Mouse (Mus musculus): ENCODE results near the gene Sh3pxd2b.
A peak's percentile ranks its signal among the peaks of the same experiment; 100 is the strongest.

Sh3pxd2b gene

GRCm38 (mm10) chr11:32425043-32425658, 77.5 kb downstream of the Sh3pxd2b start:
- DNase-seq (ENCODE audit: low read depth in 2 of 2, low spot score in 2 of 2) = no peak

- no peak for DNase-seq (ENCODE audit: low read depth in 2 of 2, low spot score in 2 of 2)
These were observed 79.9 kb downstream of the Sh3pxd2b start for GRCm38 (mm10) chr11:32427537-32427936.

DNA sequence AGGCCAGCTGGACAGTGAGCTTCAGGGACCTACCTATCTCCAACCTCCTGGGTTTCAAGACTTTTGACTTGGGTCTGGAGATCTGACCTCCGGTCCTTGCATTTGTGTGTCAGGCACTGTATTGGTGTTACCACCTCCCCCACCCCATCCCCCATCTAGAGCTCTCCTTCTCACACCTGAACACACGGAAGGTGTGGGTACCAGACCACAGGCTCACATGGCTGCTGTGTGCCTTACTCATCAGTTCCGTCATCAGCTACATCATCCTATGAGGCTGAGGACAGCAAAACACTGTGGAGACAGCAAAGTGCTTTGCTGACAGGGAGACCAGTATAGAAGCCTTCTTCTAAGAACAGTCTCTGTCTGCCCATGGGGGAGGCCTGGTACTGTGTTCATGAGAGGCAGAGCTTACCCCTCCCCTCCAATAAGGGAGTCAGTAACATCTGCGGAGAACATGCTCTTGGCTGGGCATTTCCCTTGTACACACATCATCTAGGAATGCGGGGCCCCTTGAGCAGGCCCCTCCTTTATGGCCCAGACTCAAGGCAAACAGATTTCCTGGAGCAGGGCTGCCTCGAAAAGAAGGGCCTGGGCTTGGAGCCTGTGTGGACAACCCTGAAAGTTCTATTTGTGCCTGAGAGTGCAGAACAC, 87.9 kb downstream of the Sh3pxd2b start:
- no peak for DNase-seq (ENCODE audit: low read depth in 2 of 2, low spot score in 2 of 2)

- no peak for DNase-seq (ENCODE audit: low read depth in 2 of 2, low spot score in 2 of 2)
These were observed 95.0 kb downstream of the Sh3pxd2b start for GRCm38 (mm10) chr11:32442576-32442975.

- DNase-seq (ENCODE audit: low read depth in 2 of 2, low spot score in 2 of 2) = no peak
These were observed 96.6 kb downstream of the Sh3pxd2b start for GRCm38 (mm10) chr11:32444266-32444665.

DNA sequence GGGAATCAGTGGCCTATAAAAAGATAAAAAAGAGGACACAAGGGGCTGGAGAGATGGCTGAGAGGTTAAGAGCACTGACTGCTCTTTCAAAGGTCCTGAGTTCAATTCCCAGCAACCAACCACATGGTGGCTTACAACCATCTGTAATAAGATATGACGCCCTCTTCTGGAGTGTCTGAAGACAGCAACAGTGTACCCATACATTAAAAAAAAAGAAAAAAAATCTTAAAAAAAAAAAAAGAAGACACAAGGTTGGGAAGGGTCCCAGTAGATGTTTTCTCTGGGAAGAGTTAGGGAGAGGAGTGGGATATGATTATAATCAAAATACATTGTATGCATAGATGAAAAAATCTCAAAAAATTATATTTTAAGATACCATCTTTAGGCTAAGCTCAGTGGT, 97.5 kb downstream of the Sh3pxd2b start:
- no peak for DNase-seq (ENCODE audit: low read depth in 2 of 2, low spot score in 2 of 2)

DNA sequence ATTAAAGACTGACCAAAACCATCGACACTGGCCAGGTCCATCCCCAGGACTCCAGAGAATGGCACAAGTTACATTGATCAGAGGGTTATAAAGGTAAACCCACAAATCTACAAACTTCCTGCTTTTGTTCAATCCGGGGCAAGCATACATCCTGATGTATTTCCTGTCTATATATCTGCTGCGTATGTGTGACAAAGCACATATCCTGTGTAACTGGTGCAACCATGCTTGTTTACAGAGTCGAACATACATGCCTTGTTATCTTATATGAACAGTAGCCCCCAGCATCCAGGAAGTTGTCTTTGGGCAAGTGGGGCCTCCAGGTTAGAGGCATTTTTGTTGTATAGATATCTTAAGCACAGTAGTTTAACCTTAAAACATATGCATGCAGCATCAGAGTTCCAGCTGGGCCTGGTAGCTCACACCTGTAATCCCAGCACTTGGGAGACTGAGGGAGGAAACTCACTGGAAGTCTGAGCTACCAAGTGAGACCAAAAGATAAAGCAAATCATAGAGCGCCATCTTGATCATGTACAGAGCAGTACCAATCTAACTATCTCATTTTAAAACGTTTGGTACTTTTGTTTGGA, 98.1 kb downstream of the Sh3pxd2b start:
- peak in 1 of 2 experiments; percentile 12 for DNase-seq (ENCODE audit: low read depth in 2 of 2, low spot score in 2 of 2)

DNA sequence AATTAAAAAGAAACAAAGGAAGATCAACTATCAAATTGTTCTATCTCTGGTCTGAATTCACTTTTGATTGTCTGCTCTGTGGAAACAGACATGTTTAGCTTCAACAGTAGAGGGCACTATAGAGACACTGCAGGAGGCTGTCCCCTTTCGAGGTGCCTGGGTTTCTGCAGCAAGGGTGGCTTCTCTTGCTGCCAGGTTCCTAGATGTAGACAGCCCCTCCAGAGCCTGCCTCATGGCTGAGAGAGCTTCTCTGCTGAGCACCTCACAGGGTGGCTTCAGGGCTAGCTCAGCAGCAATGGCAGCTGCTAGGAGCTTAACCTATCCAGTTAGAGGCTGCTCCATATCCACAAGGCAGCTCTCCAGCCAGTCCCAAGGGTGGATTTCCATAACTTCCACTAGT, 102.6 kb downstream of the Sh3pxd2b start:
- DNase-seq (ENCODE audit: low read depth in 2 of 2, low spot score in 2 of 2) = peak; percentile 42 to 64

- DNase-seq (ENCODE audit: low read depth in 2 of 2, low spot score in 2 of 2) = no peak
These were observed 103.7 kb downstream of the Sh3pxd2b start for GRCm38 (mm10) chr11:32451306-32451705.

DNA sequence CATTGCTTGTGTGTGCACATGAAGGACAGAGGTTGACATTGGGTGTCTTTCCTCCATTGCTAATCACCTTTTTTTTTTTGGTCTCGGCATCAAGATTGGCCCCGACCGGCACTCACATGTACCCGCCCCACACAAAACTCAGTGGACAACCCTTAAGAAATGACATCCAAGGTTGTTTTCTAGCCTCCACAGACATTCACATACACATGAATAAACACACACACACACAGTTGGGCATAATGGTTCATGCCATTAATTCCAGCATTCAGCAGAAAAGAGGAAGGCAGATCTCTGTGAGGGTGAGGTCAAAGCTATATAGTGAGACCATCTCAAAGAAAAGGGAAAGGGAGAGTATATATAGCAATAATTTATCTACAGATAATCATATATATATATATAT, 105.1 kb downstream of the Sh3pxd2b start:
- no peak for DNase-seq (ENCODE audit: low read depth in 2 of 2, low spot score in 2 of 2)

- DNase-seq (ENCODE audit: low read depth in 2 of 2, low spot score in 2 of 2) = no peak
These were observed 105.8 kb downstream of the Sh3pxd2b start for GRCm38 (mm10) chr11:32453353-32453915.

- no peak for DNase-seq (ENCODE audit: low read depth in 2 of 2, low spot score in 2 of 2)
These were observed 106.7 kb downstream of the Sh3pxd2b start for GRCm38 (mm10) chr11:32454231-32454799.

DNA sequence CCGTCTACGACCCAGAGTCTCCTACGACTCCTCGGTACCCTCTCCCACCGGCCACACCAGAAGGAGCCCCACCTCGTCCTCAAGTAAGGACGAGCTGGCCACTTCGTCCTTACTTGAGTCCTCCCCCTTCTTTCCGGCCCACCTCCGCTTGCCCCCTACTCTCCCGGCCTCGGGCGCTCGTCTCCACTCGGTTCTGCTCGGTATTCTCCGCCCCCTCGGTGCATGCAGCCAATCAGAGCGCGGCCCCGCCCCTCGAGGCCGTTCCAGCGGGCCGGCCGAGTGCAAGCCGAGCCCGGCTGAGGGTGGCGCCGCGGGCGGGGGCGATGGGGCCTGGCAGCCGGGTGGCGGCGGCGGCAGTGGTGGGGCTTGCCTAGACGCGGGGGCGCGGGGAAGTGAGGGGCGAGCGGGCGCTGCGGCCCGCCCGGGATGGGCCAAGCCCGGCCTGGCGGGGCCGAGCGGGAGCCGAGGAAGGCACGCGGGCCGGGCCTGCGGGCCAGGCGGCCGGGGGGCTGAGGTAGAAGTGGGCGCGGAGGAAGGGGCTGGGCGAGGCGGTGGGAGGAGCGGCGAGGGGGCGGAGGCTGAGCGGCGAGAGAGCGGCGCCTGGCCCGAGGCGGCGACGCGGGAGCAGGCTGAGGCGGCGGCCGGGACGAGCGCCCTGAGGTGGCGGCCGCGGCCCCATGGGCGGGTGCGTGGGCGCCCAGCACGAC, 107.3 kb downstream of the Sh3pxd2b start, which contains the start of gene Ubtd2:
TSS of gene Ubtd2 (plus strand) at position 571 of the 707 bp plus-strand sequence.
- DNase-seq (ENCODE audit: low read depth in 2 of 2, low spot score in 2 of 2) = peak; percentile 79 to 91

- peak; percentile 13 to 24 for DNase-seq (ENCODE audit: low read depth in 2 of 2, low spot score in 2 of 2)
These were observed 108.0 kb downstream of the Sh3pxd2b start for GRCm38 (mm10) chr11:32455507-32456141.

- DNase-seq (ENCODE audit: low read depth in 2 of 2, low spot score in 2 of 2) = no peak
These were observed 108.7 kb downstream of the Sh3pxd2b start for GRCm38 (mm10) chr11:32456356-32456755.

- DNase-seq (ENCODE audit: low read depth in 2 of 2, low spot score in 2 of 2) = no peak
These were observed 116.7 kb downstream of the Sh3pxd2b start for GRCm38 (mm10) chr11:32464282-32464681.

- DNase-seq (ENCODE audit: low read depth in 2 of 2, low spot score in 2 of 2) = no peak
These were observed 124.3 kb downstream of the Sh3pxd2b start for GRCm38 (mm10) chr11:32471925-32472324.

GRCm38 (mm10) chr11:32474725-32475124, 127.1 kb downstream of the Sh3pxd2b start:
- no peak for DNase-seq (ENCODE audit: low read depth in 2 of 2, low spot score in 2 of 2)

DNA sequence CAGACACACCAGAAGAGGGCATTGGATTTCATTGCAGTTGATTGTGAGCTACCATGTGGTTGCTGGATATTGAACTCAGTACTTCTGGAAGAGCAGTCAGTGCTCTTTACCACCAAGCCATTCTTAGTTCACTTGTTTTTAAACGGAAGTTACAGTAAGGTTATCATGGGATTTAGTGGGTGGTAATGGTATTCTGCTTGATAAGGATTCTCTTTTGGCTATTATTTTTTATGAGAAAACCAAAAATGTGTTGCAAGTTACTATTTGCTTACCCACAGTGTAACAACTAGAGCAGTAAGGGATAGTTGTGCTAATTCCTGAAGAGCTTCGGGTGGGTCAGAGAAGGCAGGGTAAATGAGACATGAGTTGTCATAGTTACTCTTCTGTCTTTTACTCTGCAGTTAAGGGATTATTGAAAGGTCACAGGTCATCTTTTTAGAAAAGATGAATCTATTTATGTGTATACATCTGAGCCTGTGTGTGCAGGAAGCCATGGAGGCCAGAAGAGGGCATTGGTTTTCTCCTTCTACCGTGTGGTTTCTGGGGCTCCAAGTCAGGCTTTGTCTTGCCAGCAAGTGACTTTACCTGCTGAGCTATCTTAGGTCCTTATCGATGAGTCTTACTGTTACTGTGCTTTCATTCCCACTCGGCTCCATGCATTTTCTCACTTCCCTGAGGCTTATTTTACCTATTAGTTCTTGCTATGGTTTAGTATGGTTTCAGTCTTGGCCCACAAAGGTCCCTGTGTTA, 128.0 kb downstream of the Sh3pxd2b start:
- no peak for DNase-seq (ENCODE audit: low read depth in 2 of 2, low spot score in 2 of 2)

Measured in CD8-positive naive resting alpha-beta T cell, adult 2 months (primary cell).